Mouse (Mus musculus) midbrain, embryonic 16.5 days (tissue): ENCODE results near the gene Zfand3. TPM values are rescaled to one million over a fixed set of nuclear protein-coding genes. Genes with fewer than 3 reads are reported as not detected.

Experiments used
- ATAC-seq: fragments of 200-750 bp; cut with Nextera tagmentation; 2 replicates; pipeline ENCODE4 v1.8.0; 2017; ENCODE audit warnings: moderate TSS enrichment
- H3K27ac ChIP-seq: fragments of 300-500 bp; sonication (generic); 2 replicates; pipeline ENCODE4 v1.5.1; 2014; ENCODE audit warnings: mild to moderate bottlenecking, low read length, mixed read lengths
- H3K27me3 ChIP-seq: fragments of 300-500 bp; sonication (generic); 2 replicates; pipeline ENCODE4 v1.6.1; 2014; ENCODE audit warnings: low read depth, low read length, mixed read lengths; ENCODE audit not compliant: control insufficient read depth, insufficient read depth
- H3K36me3 ChIP-seq: fragments of 300-500 bp; sonication (generic); 2 replicates; pipeline ENCODE4 v1.6.1; 2014; ENCODE audit warnings: mild to moderate bottlenecking, low read length, moderate library complexity, mixed read lengths; ENCODE audit not compliant: control insufficient read depth, insufficient read depth
- H3K4me1 ChIP-seq: fragments of 300-500 bp; sonication (generic); 2 replicates; pipeline ENCODE4 v1.6.1; 2014; ENCODE audit warnings: mild to moderate bottlenecking, low read length, mixed read lengths; ENCODE audit not compliant: control insufficient read depth, insufficient read depth
- H3K4me2 ChIP-seq: fragments of 300-500 bp; sonication (generic); 2 replicates; pipeline ENCODE4 v1.6.1; 2014; ENCODE audit warnings: mild to moderate bottlenecking, low read length, mixed read lengths
- H3K4me3 ChIP-seq: fragments of 300-500 bp; sonication (generic); 2 replicates; pipeline ENCODE4 v1.5.1; 2014; ENCODE audit warnings: low read depth, mild to moderate bottlenecking, low read length, moderate library complexity, mixed read lengths
- H3K9ac ChIP-seq: fragments of 300-500 bp; sonication (generic); 2 replicates; pipeline ENCODE4 v1.6.1; 2014; ENCODE audit warnings: low read depth, low read length, mixed read lengths
- H3K9me3 ChIP-seq: fragments of 300-500 bp; sonication (generic); replicated peaks from 2 replicates; pipeline ENCODE4 v1.6.1; 2014; ENCODE audit warnings: mild to moderate bottlenecking, low read length, mixed read lengths; ENCODE audit not compliant: control insufficient read depth, poor library complexity, severe bottlenecking
- WGBS: fragments of 180-500 bp; shearing (Covaris S2); extraction: QIAGEN DNeasy Blood & Tissue Kit; methylation state at CpG from one replicate; pipeline ENCODE4 v1.1.7; 2014; 5-methylcytosine and 5-hydroxymethylcytosine counted together
- polyA plus RNA-seq: library from polyadenylated mRNA; unstranded; fragments of >200 nt; fragmentation: Nextera tagmentation; extraction: Ambion mirVana; gene quantifications from 2 replicates; pipeline ENCODE4 v1.2.1, GENCODE M21; 2015

Zfand3 gene
- polyA plus RNA-seq, 1 experiment from 2014 or later = 48.7 TPM

DNA sequence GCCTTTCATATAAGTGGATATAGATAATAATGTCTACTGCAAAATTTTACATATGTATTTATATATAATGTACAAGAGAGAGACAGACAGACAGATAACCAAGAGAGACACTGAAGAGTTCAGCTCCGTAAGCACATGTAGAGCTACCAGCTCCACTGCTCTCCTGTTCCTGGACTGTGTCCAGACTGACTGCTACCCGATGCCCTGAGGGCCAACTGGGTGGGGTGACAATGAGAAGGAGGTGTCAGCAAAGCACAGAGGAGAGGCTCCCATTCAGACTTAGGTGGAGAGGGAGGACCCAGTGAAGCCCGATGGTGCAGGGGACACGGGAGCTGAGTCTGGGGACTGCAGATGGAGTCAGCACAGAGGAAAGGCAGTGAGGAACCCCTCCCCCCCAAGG is 25.5 kb upstream of the Zfand3 start:
- Histone ChIP-seq H3K9me3 (no peaks in the 10 kb centered on the region), H3K9ac (no peak overlapping the region), H3K27me3 (no peaks in the 10 kb centered on the region), H3K4me1 (no peaks in the 10 kb centered on the region), H3K4me2 (no peak overlapping the region), H3K36me3 (no peaks in the 10 kb centered on the region), H3K4me3 (no peak overlapping the region), H3K27ac (no peak overlapping the region)
- no peak for ATAC-seq
- WGBS = 61% methylated on average over 4 of the region's 4 CpGs

DNA sequence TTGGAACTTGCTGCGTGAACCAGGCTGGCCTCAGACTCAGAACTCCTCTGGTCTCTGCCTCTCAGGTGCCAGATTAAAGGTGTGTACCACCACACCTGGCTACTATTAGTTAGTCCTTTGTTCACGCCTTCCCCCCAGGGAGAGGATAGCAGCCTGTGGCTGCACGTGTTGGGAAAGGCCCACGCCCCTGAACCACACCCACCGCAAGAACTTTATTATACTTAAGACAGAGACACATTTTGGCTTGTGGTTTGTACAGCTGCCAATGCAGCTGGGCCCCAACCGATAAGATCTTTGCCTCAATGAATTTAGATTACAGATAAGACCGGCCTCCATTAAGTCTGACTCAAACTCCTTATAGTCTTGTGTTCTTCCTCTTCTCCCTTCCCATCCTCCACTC is 24.7 kb upstream of the Zfand3 start:
- WGBS = 83% methylated on average over 7 of the region's 7 CpGs
- H3K9ac ChIP-seq = no peak overlapping the region
- no peaks in the 10 kb centered on the region for H3K4me1 ChIP-seq
- no peak overlapping the region for H3K4me3 ChIP-seq
- no peak overlapping the region for H3K4me2 ChIP-seq
- no peak for ATAC-seq
- no peaks in the 10 kb centered on the region for H3K27me3 ChIP-seq
- no peaks in the 10 kb centered on the region for H3K9me3 ChIP-seq
- no peaks in the 10 kb centered on the region for H3K36me3 ChIP-seq
- H3K27ac ChIP-seq = no peak overlapping the region

- WGBS = 69% methylated on average over 8 of the region's 8 CpGs
- no peaks in the 10 kb centered on the region for H3K36me3 ChIP-seq
- no peak for ATAC-seq
- H3K27me3 ChIP-seq = no peaks in the 10 kb centered on the region
- H3K9ac ChIP-seq = no peak overlapping the region
- H3K4me1 ChIP-seq = no peaks in the 10 kb centered on the region
- no peak overlapping the region for H3K4me3 ChIP-seq
- H3K4me2 ChIP-seq = no peak overlapping the region
- no peak overlapping the region for H3K27ac ChIP-seq
- no peaks in the 10 kb centered on the region for H3K9me3 ChIP-seq
Measured at GRCm38 (mm10) chr17:29981568-29981967, 23.0 kb upstream of the Zfand3 start.

DNA sequence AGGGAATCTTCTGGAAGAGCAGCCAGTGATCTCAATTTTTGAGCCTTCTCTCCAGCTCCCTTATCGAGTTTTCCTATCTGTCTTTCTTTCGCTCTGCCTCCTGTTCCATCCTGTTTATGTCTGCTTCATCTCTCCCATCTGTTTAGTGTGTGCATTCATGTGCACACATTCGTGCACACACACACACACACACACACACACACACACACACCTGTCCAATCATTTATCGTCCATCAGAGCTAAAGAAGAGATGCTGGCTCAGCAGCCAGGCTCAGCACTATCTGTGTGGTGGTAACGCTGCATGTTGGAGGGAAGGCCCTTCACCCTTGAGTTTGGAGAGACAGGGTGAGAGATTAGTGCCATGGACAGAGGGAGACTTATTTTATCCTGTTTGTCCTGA is 21.3 kb upstream of the Zfand3 start:
- H3K9me3 ChIP-seq = no peaks in the 10 kb centered on the region
- no peaks in the 10 kb centered on the region for H3K27me3 ChIP-seq
- ATAC-seq = no peak
- no peaks in the 10 kb centered on the region for H3K4me1 ChIP-seq
- no peak overlapping the region for H3K4me3 ChIP-seq
- 87% methylated on average over 5 of the region's 5 CpGs for WGBS
- no peak overlapping the region for H3K9ac ChIP-seq
- no peaks in the 10 kb centered on the region for H3K36me3 ChIP-seq
- H3K27ac ChIP-seq = no peak overlapping the region
- no peak overlapping the region for H3K4me2 ChIP-seq

GRCm38 (mm10) chr17:29984931-29985330 is 19.6 kb upstream of the Zfand3 start:
- H3K36me3 ChIP-seq = no peaks in the 10 kb centered on the region
- no peak for ATAC-seq
- no peak overlapping the region for H3K27ac ChIP-seq
- H3K9ac ChIP-seq = no peak overlapping the region
- H3K4me1 ChIP-seq = no peaks in the 10 kb centered on the region
- no peaks in the 10 kb centered on the region for H3K27me3 ChIP-seq
- H3K4me3 ChIP-seq = no peak overlapping the region
- no peaks in the 10 kb centered on the region for H3K9me3 ChIP-seq
- 81% methylated on average over 7 of the region's 7 CpGs for whole genome bisulfite sequencing
- no peak overlapping the region for H3K4me2 ChIP-seq

DNA sequence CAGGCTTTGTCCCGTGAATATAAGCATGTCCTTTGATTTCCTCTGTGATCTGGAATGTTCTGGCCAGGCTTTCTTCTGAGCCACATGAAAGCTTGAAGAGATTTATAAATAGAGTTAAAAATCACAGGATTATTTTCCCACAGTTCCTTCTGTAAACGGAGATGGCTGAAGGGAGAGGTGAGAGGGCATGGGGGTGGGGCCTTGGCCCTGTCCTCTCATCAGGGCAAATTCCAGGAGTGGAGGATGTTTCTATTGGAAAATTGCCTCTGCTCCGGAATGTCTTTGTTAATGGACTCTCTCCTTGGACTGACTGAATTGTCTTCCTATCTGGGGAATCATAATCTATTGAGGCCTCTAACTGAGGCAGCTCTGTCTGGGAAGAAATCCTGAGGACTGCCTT is 19.0 kb upstream of the Zfand3 start:
- H3K27ac ChIP-seq = no peak overlapping the region
- no peak overlapping the region for H3K4me2 ChIP-seq
- H3K9ac ChIP-seq = no peak overlapping the region
- H3K27me3 ChIP-seq = no peaks in the 10 kb centered on the region
- no peak overlapping the region for H3K4me3 ChIP-seq
- no peaks in the 10 kb centered on the region for H3K9me3 ChIP-seq
- ATAC-seq = no peak
- 26% methylated on average over 3 of the region's 3 CpGs for WGBS
- no peaks in the 10 kb centered on the region for H3K4me1 ChIP-seq
- no peaks in the 10 kb centered on the region for H3K36me3 ChIP-seq

DNA sequence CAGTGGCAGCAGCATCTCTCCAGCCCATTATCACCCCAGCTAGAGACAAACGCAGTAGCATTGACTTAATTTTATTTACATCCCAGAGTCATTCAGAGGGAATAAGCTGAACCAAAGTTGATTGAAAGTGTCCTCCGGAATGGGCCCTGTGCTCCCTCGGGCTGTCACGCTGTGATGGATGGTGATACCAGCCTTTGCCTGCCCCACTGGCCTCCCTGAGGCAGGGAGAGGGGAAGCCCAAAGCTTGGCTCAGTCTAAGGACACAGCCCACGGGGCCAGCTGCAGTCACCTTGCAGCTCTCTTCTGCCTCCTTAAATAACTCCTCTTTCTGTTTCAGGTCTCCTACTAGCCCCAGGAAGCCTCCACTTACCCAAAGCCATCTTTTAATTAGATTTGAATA is 16.4 kb upstream of the Zfand3 start:
- no peaks in the 10 kb centered on the region for H3K27me3 ChIP-seq
- no peaks in the 10 kb centered on the region for H3K4me1 ChIP-seq
- no peak overlapping the region for H3K4me3 ChIP-seq
- ATAC-seq = no peak
- no peak overlapping the region for H3K27ac ChIP-seq
- no peak overlapping the region for H3K4me2 ChIP-seq
- H3K36me3 ChIP-seq = no peaks in the 10 kb centered on the region
- H3K9me3 ChIP-seq = no peaks in the 10 kb centered on the region
- WGBS = 71% methylated on average over 5 of the region's 5 CpGs
- H3K9ac ChIP-seq = no peak overlapping the region

- H3K9ac ChIP-seq = no peak overlapping the region
- H3K9me3 ChIP-seq = no peaks in the 10 kb centered on the region
- H3K4me3 ChIP-seq = no peak overlapping the region
- ATAC-seq = no peak
- no peaks in the 10 kb centered on the region for H3K27me3 ChIP-seq
- H3K27ac ChIP-seq = no peak overlapping the region
- H3K4me2 ChIP-seq = no peak overlapping the region
- H3K36me3 ChIP-seq = no peaks in the 10 kb centered on the region
- no peaks in the 10 kb centered on the region for H3K4me1 ChIP-seq
- 90% methylated on average over 5 of the region's 5 CpGs for WGBS
Measured at GRCm38 (mm10) chr17:29989653-29990052, 14.9 kb upstream of the Zfand3 start.

GRCm38 (mm10) chr17:29990136-29990535 is 14.4 kb upstream of the Zfand3 start:
- Histone ChIP-seq H3K9ac (no peak overlapping the region), H3K9me3 (no peaks in the 10 kb centered on the region), H3K27ac (no peak overlapping the region), H3K27me3 (no peaks in the 10 kb centered on the region), H3K4me2 (no peak overlapping the region), H3K4me1 (no peaks in the 10 kb centered on the region), H3K4me3 (no peak overlapping the region), H3K36me3 (no peaks in the 10 kb centered on the region)
- WGBS = 90% methylated on average over 3 of the region's 3 CpGs
- ATAC-seq = no peak

GRCm38 (mm10) chr17:29990845-29991244 is 13.7 kb upstream of the Zfand3 start:
- Histone ChIP-seq H3K27me3 (no peaks in the 10 kb centered on the region), H3K4me1 (no peaks in the 10 kb centered on the region), H3K4me3 (no peak overlapping the region), H3K4me2 (no peak overlapping the region), H3K36me3 (no peaks in the 10 kb centered on the region), H3K9me3 (no peaks in the 10 kb centered on the region), H3K27ac (no peak overlapping the region), H3K9ac (no peak overlapping the region)
- 88% methylated on average over 2 of the region's 2 CpGs for WGBS
- ATAC-seq = no peak
